Mouse (Mus musculus) liver, embryonic 14.5 days (tissue): Measurements from ENCODE around the gene Pipox. TPM values are rescaled to one million over a fixed set of nuclear protein-coding genes. Genes with fewer than 3 reads are reported as not detected.

ENCODE experiments used
- ATAC-seq: fragments of 200-750 bp; cut with Nextera tagmentation; 2 replicates; pipeline ENCODE4 v1.8.0; 2017; ENCODE audit warnings: moderate number of reproducible peaks, mild to moderate bottlenecking, moderate library complexity; ENCODE audit not compliant: insufficient read depth
- DNase-seq, 3 experiments: peaks; one replicate each; pipeline ENCODE4 v3.0.0-alpha.2; 2012 to 2013; ENCODE audit warnings: low read depth in 3 of 3, low spot score in 3 of 3
- H3K27ac ChIP-seq: fragments of 300-500 bp; sonication (generic); 2 replicates; pipeline ENCODE4 v1.5.1; 2014; ENCODE audit warnings: moderate library complexity, mild to moderate bottlenecking, control low read depth, inconsistent platforms
- H3K27me3 ChIP-seq: fragments of 300-500 bp; sonication (generic); 2 replicates; pipeline ENCODE4 v1.6.1; 2014; ENCODE audit warnings: mild to moderate bottlenecking, low read length, moderate library complexity; ENCODE audit not compliant: control insufficient read depth, insufficient read depth
- H3K36me3 ChIP-seq: fragments of 300-500 bp; sonication (generic); replicated peaks from 2 replicates; pipeline ENCODE4 v1.6.1; 2014; ENCODE audit warnings: low read depth; ENCODE audit not compliant: control insufficient read depth, insufficient read depth
- H3K4me1 ChIP-seq, 2 experiments: fragments of 200-500 bp in 1 of 2; fragments of 300-500 bp in 1 of 2; sonication (generic) in 1 of 2; replicated peaks; 2 replicates each; pipeline ENCODE4 v1.6.1; 2012 to 2014; ENCODE audit warnings: antibody characterized with exemption in 1 of 2, inconsistent platforms in 1 of 2, low read length in 1 of 2; ENCODE audit not compliant: control insufficient read depth in 2 of 2, insufficient read depth in 2 of 2
- H3K4me2 ChIP-seq: fragments of 300-500 bp; sonication (generic); 2 replicates; pipeline ENCODE4 v1.6.1; 2014; ENCODE audit warnings: low read depth, mild to moderate bottlenecking, control low read depth, moderate library complexity
- H3K4me3 ChIP-seq, 2 experiments: fragments of 200-500 bp in 1 of 2; fragments of 300-500 bp in 1 of 2; sonication (generic) in 1 of 2; 2 replicates each; pipeline ENCODE4 v1.5.1; 2012 to 2014; ENCODE audit warnings: low read depth in 2 of 2, low read length in 2 of 2, mild to moderate bottlenecking in 2 of 2, control low read depth in 1 of 2, inconsistent platforms in 1 of 2, moderate library complexity in 1 of 2; ENCODE audit not compliant: insufficient read depth in 1 of 2
- H3K9ac ChIP-seq: fragments of 300-500 bp; sonication (generic); replicated peaks from 2 replicates; pipeline ENCODE4 v1.6.1; 2014; ENCODE audit warnings: mild to moderate bottlenecking, control low read depth, moderate library complexity
- H3K9me3 ChIP-seq: fragments of 300-500 bp; sonication (generic); 2 replicates; pipeline ENCODE4 v1.6.1; 2016; ENCODE audit warnings: low read length, mixed read lengths; ENCODE audit not compliant: control insufficient read depth
- CTCF ChIP-seq: IDR thresholded peaks from 2 replicates; pipeline ENCODE4 v1.5.1; 2016; ENCODE audit warnings: antibody characterized with exemption, low read depth, control low read depth
- EP300 ChIP-seq: IDR thresholded peaks from 2 replicates; pipeline ENCODE4 v1.6.1; 2016; ENCODE audit warnings: antibody characterized with exemption, low read depth
- WGBS: fragments of 180-500 bp; shearing (Covaris S2); extraction: QIAGEN DNeasy Blood & Tissue Kit; methylation state at CpG from one replicate; pipeline ENCODE4 v1.1.7; 2014; ENCODE audit not compliant: insufficient replicate concordance; 5-methylcytosine and 5-hydroxymethylcytosine counted together
- polyA plus RNA-seq, 2 experiments: library from polyadenylated mRNA; depleted of rRNA in 1 of 2; stranded (reverse) in 1 of 2; unstranded in 1 of 2; fragments of >200 nt; fragmentation: Nextera tagmentation in 1 of 2; extraction: Ambion mirVana in 1 of 2; gene quantifications; 2 replicates each; pipeline versions ENCODE4 v1.2.1 to v1.2.3; 2012 to 2014

Pipox gene
- polyA plus RNA-seq, 2 experiments: 14.1 to 15.6 TPM

DNA sequence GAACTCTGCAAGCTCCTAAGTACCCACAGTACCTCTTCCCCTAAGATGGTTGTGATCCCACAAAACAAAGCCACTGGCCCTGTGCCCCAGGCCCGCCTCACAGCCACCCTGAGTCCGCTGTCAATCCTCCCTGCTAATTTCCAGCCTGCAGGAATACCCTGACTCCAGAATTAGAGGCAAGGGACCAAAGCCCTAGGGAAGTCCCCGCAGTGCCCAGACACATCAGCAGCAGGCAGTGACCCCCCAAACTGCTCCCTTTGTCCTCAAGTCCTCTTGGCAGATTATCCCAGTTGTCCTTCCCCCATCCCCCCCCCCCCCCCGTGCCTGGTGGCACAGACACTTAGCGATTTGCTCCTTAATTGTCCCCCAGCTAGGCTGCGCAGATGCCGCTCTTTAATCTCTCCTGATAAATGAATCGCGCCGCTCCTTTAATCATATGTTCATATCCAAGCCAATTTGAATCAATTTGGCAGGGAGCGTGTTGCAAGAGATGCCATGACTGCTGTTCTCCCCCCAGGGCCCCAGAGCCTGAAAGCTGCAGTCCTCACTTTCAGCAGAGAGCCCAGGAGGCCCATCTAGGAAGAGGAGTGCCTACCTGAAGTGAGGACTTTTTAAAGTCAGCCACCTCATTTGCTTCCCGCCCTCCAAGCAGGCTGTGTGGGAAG, 26.3 kb downstream of the Pipox start:
- no peak overlapping the region for H3K9ac ChIP-seq
- H3K27me3 ChIP-seq: no peaks in the 10 kb centered on the region
- no peak overlapping the region for H3K4me2 ChIP-seq
- H3K36me3 ChIP-seq: no peaks in the 10 kb centered on the region
- H3K4me3 ChIP-seq: no peak overlapping the region
- DNase-seq (no peak), ATAC-seq (no peak)
- peaks cover 0 to 2% of the 10 kb centered on the region in 2 experiments; a peak in 1 of 4 replicates for H3K4me1 ChIP-seq
- no peak overlapping the region for H3K27ac ChIP-seq
- TF ChIP-seq CTCF (no peak), EP300 (no peak)
- H3K9me3 ChIP-seq: no peaks in the 10 kb centered on the region
- WGBS: 38% methylated on average over 11 of the region's 12 CpGs

DNA sequence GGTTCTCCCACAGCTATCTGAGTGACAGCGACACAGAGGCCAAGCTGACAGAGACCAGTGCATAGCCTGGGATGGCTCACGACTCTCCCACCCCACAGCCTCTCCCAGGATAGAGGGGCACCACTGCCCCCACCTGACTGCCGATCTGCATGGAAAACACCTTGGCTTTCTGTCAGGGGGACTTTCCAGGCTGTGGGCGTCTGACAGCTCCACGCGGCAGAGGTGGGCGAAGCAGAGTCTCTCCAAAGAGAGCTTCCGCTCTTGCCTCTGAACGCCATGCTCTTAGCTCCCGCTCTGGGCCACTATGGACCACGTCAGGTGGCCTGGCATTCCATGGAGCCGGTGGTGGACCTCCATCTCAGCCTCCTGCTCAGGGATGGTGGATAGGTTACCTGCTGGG, 29.1 kb downstream of the Pipox start:
- Histone ChIP-seq H3K27me3 (no peaks in the 10 kb centered on the region), H3K9ac (no peak overlapping the region), H3K4me1 (0 out of 4 replicates have a peak, but pooled peaks cover 0 to 2% of the 10 kb centered on the region in 2 experiments), H3K4me3 (no peak overlapping the region), H3K36me3 (no peaks in the 10 kb centered on the region; the same call in 1 of the 2 replicates), H3K4me2 (no peak overlapping the region), H3K27ac (no peak overlapping the region), H3K9me3 (no peaks in the 10 kb centered on the region)
- ATAC-seq (no peak), DNase-seq (no peak)
- TF ChIP-seq CTCF: no peak
- no peak for TF ChIP-seq EP300
- WGBS: 73% methylated on average over 12 of the region's 12 CpGs

DNA sequence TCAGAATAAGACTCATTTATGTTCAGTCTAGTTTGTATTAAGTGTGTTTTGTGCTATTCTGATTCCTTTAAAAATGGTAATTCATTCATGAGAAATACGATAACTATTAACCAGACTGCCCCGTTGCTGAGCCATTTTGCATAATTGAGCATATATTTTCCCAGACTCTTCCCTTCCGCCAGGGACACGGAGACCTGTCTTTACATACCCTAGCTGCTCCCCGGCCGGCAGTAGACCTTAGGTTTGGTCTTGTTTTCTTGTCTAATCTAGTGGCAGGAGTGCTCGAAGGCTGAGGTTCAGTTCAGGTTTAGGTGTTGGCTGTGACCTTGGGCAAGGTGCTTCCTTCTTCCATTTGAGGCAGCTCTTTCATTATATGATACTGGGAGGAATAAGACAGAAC, 31.0 kb downstream of the Pipox start:
- peaks cover 3% of the 10 kb centered on the region for H3K36me3 ChIP-seq
- no peak overlapping the region for H3K9ac ChIP-seq
- TF ChIP-seq CTCF (no peak), EP300 (no peak)
- DNase-seq: no peak
- ATAC-seq: no peak
- no peaks in the 10 kb centered on the region for H3K9me3 ChIP-seq
- no peak overlapping the region for H3K4me2 ChIP-seq
- H3K4me1 ChIP-seq: 0 out of 4 replicates have a peak, but pooled peaks cover 0 to 2% of the 10 kb centered on the region in 2 experiments
- H3K27me3 ChIP-seq: no peaks in the 10 kb centered on the region
- H3K27ac ChIP-seq: no peak overlapping the region
- no peak overlapping the region for H3K4me3 ChIP-seq
- WGBS: 76% methylated on average over 7 of the region's 7 CpGs

DNA sequence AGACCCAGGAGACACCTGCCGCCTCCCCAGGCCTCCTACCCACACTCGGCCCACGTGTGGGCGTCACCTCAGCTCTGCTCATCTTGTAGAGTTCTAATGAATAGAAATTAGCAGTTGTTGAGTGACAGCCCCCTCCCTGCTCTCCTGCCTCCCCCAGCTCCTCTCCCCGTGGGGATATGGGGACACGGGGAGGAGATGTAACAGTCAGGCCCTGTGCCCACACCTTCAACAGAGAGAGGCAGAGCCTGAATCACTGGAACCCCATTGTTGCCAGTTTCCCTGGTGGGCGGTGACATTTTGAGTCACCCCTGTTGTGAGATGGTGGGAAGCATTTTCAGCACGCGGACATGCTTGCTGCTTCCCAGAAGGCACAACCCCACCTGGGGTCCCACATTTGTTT, 32.9 kb downstream of the Pipox start:
- H3K27ac ChIP-seq: no peak overlapping the region
- no peak for TF ChIP-seq CTCF
- DNase-seq (no peak), ATAC-seq (no peak)
- H3K36me3 ChIP-seq: peaks cover 3% of the 10 kb centered on the region
- WGBS: 69% methylated on average over 9 of the region's 9 CpGs
- no peak overlapping the region for H3K9ac ChIP-seq
- no peak overlapping the region for H3K4me3 ChIP-seq
- no peaks in the 10 kb centered on the region for H3K9me3 ChIP-seq
- H3K4me2 ChIP-seq: no peak overlapping the region
- H3K27me3 ChIP-seq: no peaks in the 10 kb centered on the region
- no peaks in the 10 kb centered on the region for H3K4me1 ChIP-seq

DNA sequence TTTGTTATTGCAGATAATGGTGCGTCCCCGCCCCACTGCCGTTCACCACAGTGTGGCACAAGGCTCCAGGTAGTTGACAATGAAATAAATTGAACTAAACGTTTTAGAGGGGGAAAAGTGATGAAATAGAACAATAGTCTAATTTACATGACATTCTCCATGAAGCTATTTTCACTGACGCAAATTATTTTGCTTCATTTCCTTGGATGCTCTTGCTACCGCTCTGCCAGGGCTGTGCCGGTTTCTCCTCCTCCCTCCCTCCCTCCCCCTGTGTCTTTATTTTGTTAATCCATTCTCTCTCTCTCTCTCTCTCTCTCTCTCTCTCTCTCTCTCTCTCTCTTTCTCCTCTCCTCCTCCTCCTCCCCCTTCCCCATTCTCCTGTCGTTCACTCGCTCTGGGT, 35.3 kb downstream of the Pipox start:
- no peak overlapping the region for H3K27ac ChIP-seq
- H3K4me3 ChIP-seq: no peak overlapping the region
- H3K4me2 ChIP-seq: no peak overlapping the region
- TF ChIP-seq CTCF (no peak), EP300 (no peak)
- H3K9ac ChIP-seq: no peak overlapping the region
- no peak for ATAC-seq
- H3K27me3 ChIP-seq: no peaks in the 10 kb centered on the region
- peaks cover 3% of the 10 kb centered on the region for H3K36me3 ChIP-seq
- H3K4me1 ChIP-seq: no peaks in the 10 kb centered on the region
- no peaks in the 10 kb centered on the region for H3K9me3 ChIP-seq
- 77% methylated on average over 9 of the region's 9 CpGs for WGBS
- no peak for DNase-seq
